Mouse (Mus musculus) 3T3-L1 (cell line): ENCODE results near the gene Olfml3.

Source experiments
- DNase-seq: peaks from one replicate; pipeline ENCODE4 v3.0.0-alpha.2; 2015; ENCODE audit warnings: low read depth, low spot score

Gene Olfml3

GRCm38 (mm10) chr3:103709470-103710040 is 28.2 kb downstream of the Olfml3 start:
- no peak for DNase-seq

- peak; percentile 24 for DNase-seq
Measured at GRCm38 (mm10) chr3:103705426-103705825, 32.4 kb downstream of the Olfml3 start.

- peak; percentile 40 for DNase-seq
Measured at GRCm38 (mm10) chr3:103704661-103705060, 33.1 kb downstream of the Olfml3 start.

- DNase-seq: peak; percentile 58
Measured at GRCm38 (mm10) chr3:103696388-103696925, 41.3 kb downstream of the Olfml3 start.

- DNase-seq: peak; percentile 64
Measured at GRCm38 (mm10) chr3:103695556-103695955, 42.2 kb downstream of the Olfml3 start.

- peak; percentile 39 for DNase-seq
Measured at GRCm38 (mm10) chr3:103690506-103690905, 47.3 kb downstream of the Olfml3 start.

- DNase-seq: no peak
Measured at GRCm38 (mm10) chr3:103689043-103689442, 48.8 kb downstream of the Olfml3 start.

GRCm38 (mm10) chr3:103683966-103684319 is 53.9 kb downstream of the Olfml3 start:
- DNase-seq: no peak

GRCm38 (mm10) chr3:103683234-103683965 is 54.4 kb downstream of the Olfml3 start:
- DNase-seq: peak; percentile 88

- peak; percentile 81 for DNase-seq
Measured at GRCm38 (mm10) chr3:103682473-103682872, 55.3 kb downstream of the Olfml3 start.

- DNase-seq: no peak
Measured at GRCm38 (mm10) chr3:103678811-103679210, 59.0 kb downstream of the Olfml3 start.

- DNase-seq: no peak
Measured at GRCm38 (mm10) chr3:103672716-103673115, 65.1 kb downstream of the Olfml3 start.
